Mouse (Mus musculus) thymus, postnatal 0 days (tissue): Measurements from ENCODE around the gene Ccs. TPM values are rescaled to one million over a fixed set of nuclear protein-coding genes. Genes with fewer than 3 reads are reported as not detected.
"Not testable (repeated sequence)": the region's sequence is repeated elsewhere in the genome, so short reads cannot be mapped to it uniquely, and the experiment has no call there.

ENCODE experiments used
- DNase-seq: peaks from one replicate; pipeline ENCODE4 v3.0.0-alpha.2; 2015; ENCODE audit warnings: low spot score
- polyA plus RNA-seq: library from polyadenylated mRNA; unstranded; fragments of >200 nt; fragmentation: Nextera tagmentation; extraction: Ambion mirVana; gene quantifications from 2 replicates; pipeline ENCODE4 v1.2.1, GENCODE M21; 2015

The Ccs gene
- 41.1 and 43.4 TPM in 2 replicates for polyA plus RNA-seq

GRCm38 (mm10) chr19:4839149-4839548 lies at the start of gene Ccs, which contains the start of gene Ccdc87:
Gene Ccs (minus strand): TSS chr19:4839332.
Gene Ccdc87 (plus strand): TSS chr19:4839366.
- peak; percentile 96 for DNase-seq

- no peak for DNase-seq
Observed at GRCm38 (mm10) chr19:4883961-4884360, 44.8 kb upstream of the Ccs start.

GRCm38 (mm10) chr19:4879324-4879703 lies 40.2 kb upstream of the Ccs start:
- no peak for DNase-seq

DNA sequence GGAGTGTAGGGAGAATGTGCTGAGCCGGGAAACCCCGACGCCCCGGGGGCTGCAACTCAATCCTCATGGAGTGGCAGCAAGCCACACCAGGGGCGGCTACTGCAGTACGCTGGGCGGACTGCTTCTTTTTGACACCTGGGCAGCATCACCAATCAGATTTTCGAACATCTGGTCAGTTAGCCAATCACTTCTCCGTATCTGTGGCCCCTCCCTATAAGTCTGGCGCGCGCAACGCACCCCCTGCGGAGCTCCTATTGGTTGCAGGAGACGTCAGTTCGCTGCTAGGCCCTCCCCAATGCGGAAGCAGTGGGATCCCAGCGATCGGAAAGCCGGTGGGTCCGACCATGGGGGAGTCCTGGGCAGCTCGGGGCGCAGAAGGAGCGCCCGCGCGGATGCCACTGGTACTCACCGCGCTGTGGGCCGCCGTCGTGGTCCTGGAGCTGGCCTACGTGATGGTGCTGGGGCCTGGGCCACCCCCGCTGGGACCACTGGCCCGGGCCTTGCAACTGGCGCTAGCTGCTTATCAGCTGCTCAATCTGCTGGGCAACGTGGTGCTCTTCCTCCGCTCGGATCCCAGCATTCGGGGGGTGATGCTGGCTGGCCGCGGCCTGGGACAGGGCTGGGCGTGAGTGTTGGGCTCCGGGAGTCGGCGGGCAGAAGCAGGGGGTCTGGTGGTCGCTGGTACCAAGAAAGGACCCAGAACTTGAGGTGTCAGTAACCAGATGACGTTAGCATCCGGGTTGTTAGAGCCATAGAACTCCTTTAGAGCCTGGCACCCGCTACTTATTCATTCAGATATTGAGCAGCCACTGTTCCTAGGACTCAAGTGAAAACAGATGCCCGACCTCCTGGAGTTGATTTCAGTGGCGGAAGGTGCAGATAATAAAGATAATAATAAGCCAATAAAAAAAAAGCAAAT lies 39.5 kb upstream of the Ccs start, which contains the start of gene Zdhhc24:
Gene Zdhhc24, plus strand, starts transcription at position 264 of the 919 bp plus-strand sequence.
- peak; percentile 95 for DNase-seq

DNA sequence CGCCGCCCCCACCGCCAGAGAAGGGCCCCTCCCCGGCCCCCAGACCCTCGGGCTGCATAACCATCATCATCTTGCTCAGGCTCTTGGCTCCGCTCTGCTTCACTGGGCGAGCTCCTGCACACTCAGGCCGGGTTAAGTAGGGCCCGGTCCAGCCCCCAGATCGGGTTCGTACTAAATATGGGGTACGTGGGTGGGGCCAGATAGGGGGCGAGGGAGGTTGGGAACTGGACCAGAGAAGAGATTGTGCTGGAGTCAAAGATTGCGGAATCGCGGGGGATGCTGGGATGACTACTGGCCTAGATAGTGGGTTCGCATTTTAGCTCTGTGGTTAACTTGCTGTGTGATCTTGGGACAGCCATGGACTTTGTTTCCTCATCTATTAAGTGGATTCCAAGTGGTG lies 38.7 kb upstream of the Ccs start, which contains the start of gene Actn3:
Gene Actn3, minus strand, starts transcription at position 125 of the 400 bp plus-strand sequence.
- no peak for DNase-seq

GRCm38 (mm10) chr19:4876755-4877154 lies 37.6 kb upstream of the Ccs start:
- no peak for DNase-seq

- DNase-seq = no peak
Observed at GRCm38 (mm10) chr19:4876241-4876640, 37.1 kb upstream of the Ccs start.

DNA sequence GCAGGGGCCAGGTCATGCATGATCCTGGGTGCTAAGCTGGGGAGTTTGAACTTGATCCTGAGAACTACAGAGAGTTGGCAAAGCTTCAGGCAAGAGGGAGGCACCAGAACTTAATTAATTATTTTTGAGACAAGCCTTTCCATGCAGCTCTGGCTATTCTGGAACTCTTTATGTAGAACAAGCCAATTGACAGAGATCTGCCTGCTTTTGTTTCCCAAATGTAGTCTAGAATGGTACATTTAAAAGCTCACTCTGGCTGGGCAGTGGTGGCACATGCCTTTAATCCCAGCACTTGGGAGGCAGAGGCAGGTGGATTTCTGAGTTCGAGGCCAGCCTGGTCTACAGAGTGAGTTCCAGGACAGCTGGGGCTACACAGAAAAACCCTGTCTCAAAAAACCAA lies 35.5 kb upstream of the Ccs start:
- DNase-seq = not testable (repeated sequence)

- peak; percentile 43 for DNase-seq
Observed at GRCm38 (mm10) chr19:4865147-4865546, 26.0 kb upstream of the Ccs start.

DNA sequence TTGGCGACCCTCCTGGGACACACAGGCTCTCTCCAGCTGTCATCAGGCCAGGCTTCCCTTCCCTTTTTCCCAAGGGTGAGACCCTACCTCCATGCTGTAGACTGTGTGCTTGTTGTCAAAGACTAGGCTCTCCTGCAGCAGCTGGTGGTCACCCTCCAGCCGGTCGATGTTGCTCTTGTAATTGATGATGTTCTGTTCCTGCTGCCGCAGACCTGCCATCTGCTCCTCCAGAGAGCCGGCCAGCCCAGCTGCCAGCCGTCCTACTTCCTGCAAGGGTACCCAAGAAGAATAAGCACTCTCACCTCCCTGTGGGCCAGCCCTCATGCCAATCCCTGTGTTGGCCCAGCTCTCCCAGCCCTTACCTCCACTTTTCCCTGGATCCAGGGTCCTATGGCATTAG lies 23.9 kb upstream of the Ccs start:
- no peak for DNase-seq

DNA sequence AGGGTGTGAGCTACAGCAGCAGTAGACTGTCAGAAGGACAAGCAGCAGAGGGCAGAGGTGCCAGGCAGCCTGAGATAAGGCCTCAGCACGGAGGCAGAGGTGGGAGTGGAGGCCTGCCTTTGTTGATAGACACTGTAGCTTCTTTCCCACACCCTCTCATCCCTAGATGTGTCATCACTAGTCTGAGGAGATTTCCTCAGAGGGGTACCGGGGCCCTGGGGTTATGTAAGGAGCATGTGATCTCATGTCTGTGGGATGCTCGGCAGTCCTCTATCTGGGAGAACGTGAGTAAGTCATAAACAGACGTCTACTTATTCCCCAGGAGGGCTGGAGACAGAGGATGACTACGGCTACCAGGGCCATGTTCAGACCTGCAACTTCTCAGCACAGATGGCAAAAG lies 19.9 kb upstream of the Ccs start:
- DNase-seq = no peak

- DNase-seq = no peak
Observed at GRCm38 (mm10) chr19:4855951-4856350, 16.8 kb upstream of the Ccs start.

GRCm38 (mm10) chr19:4855470-4855820 lies 16.3 kb upstream of the Ccs start:
- DNase-seq = no peak

DNA sequence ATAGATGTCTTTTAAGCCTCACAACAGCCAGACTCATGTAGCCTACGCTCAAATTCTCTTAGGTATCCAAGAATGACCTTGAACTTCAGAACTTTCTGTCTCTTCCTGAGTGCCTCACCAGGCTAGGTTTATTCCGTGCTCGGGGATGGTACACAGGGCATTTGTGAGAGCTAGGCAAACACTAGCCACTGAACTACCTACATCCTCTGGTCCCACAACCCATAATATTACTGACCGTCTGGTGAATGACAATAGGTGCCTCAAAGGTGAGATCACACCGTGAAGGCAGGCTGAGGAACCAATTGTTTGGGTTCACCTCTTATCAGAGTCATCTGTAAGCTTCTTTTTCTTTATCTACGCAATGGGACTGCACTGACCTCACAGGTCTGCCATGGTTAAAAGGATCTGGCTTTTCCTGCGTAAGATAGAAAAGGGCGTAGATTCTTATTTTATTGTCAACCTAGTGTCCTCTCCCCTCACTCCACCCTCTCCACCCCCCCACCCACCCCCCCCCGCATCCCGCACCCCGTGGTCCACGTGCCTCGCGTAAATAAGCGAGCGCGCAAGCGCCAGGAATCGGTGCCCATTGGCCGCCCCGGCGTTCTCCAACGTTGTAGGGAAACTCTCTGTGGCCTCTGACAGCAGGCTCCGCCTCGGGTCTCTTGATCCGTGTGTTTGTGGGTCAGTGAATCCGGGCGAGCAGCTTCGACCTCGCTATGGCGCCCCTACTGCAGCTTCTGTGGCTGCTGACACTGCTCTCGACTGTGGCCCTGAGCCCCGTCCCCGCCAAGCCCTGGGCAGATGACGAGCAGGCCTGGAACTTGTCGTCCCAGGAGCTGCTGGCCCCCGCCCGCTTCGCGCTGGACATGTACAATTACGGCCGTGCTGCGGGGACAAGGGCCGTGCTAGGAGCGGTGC lies 15.7 kb upstream of the Ccs start, which contains the start of gene Ctsf:
Gene Ctsf, plus strand, starts transcription at position 579 of the 918 bp plus-strand sequence.
- DNase-seq = no peak

- no peak for DNase-seq
Observed at GRCm38 (mm10) chr19:4850281-4850680, 11.1 kb upstream of the Ccs start.

DNA sequence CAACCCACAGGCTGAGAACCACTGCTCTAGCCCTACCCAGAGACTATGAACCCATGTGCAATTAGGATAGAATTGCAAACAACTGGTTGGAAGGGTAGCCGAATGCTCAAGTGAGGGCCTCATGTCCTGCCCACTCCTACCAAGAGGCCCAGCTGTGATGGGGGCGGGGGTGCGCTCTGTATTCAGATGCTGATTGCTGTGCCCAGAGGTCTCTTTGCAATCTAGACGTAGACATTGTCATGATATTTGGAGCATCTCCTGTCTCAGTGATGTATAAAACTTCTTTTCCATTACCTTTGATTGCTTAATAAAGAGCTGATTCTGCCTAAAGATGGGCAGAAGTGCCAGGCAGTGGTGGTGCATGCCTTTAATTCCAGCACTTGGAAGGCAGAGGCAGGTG lies 10.7 kb upstream of the Ccs start:
- no peak for DNase-seq

DNA sequence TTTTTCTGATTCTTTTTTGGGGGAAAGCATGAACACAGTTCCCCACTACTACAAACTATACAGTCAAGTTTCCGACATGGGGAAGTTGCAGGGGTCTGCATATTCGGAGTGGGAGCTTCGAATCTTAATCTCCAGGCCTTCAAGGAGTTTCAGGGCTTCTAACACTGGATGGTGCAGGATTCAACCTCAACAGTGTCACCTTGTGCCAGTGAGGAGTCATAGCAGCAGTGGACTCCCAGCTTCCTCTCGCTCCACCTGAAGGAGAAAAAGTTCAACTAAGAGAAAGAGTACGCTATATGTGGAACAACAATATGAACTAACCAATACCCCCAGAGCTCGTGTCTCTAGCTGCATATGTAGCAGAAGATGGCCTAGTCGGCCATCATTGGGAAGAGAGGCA lies 8.4 kb upstream of the Ccs start:
- peak; percentile 40 for DNase-seq

- no peak for DNase-seq
Observed at GRCm38 (mm10) chr19:4845846-4846245, 6.7 kb upstream of the Ccs start.

- no peak for DNase-seq
Observed at GRCm38 (mm10) chr19:4842611-4843010, 3.5 kb upstream of the Ccs start.

DNA sequence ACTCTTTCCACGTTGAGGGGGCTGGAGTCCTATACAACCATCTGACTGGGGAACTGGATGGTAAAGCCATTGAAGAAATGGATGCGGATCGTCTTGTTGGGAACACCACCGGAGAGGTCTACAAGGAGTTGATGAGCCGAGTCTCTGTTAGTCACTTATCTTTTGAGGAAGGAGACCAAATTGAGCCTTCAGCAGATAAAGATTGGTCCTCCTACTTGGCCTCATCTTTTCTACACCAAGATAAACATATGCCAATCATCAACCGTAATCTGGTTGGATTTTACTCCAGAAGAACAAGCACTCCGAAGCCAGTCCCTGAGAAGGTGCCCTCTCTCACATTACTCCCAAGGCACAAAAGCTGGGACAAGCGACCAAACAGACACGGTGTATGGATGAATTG lies 1.7 kb upstream of the Ccs start:
- DNase-seq = no peak

GRCm38 (mm10) chr19:4838526-4839140 lies 499 bp downstream of the Ccs start:
- no peak for DNase-seq
